Mouse (Mus musculus) liver, adult 2 months (tissue): ENCODE measurements around the gene Fjx1. TPM values are rescaled to one million over a fixed set of nuclear protein-coding genes. Genes with fewer than 3 reads are reported as not detected.
A peak's percentile ranks its signal among the peaks of the same experiment; 100 is the strongest.

ENCODE experiments used
- DNase-seq: peaks from one replicate; pipeline ENCODE4 v3.0.0-alpha.2; 2011; ENCODE audit warnings: low read depth, low spot score; ENCODE audit errors: extremely low read depth
- H3K27ac ChIP-seq: fragments of 200-500 bp; replicated peaks from 2 replicates; pipeline ENCODE4 v1.5.1; 2012; ENCODE audit warnings: low read depth, mild to moderate bottlenecking, control low read depth, inconsistent platforms, low read length; ENCODE audit not compliant: insufficient read depth
- H3K27me3 ChIP-seq: fragments of 200-500 bp; 2 replicates; pipeline ENCODE4 v1.6.1; 2012; ENCODE audit warnings: mild to moderate bottlenecking, moderate library complexity, low read length, inconsistent platforms; ENCODE audit not compliant: control insufficient read depth, insufficient read depth
- H3K36me3 ChIP-seq: fragments of 200-500 bp; 2 replicates; pipeline ENCODE4 v1.6.1; 2012; ENCODE audit warnings: low read length, inconsistent platforms; ENCODE audit not compliant: control insufficient read depth, insufficient read depth
- H3K4me1 ChIP-seq: fragments of 200-500 bp; 2 replicates; pipeline ENCODE4 v1.6.1; 2011; ENCODE audit warnings: low read length; ENCODE audit not compliant: control insufficient read depth, insufficient read depth
- H3K4me3 ChIP-seq: fragments of 200-500 bp; 2 replicates; pipeline ENCODE4 v1.5.1; 2011; ENCODE audit warnings: low read depth, mild to moderate bottlenecking, control low read depth, low read length, moderate library complexity; ENCODE audit not compliant: insufficient read depth
- H3K79me2 ChIP-seq: fragments of 200-500 bp; 2 replicates; pipeline ENCODE4 v1.6.1; 2012; ENCODE audit warnings: inconsistent platforms, mild to moderate bottlenecking, low read length, moderate library complexity; ENCODE audit not compliant: control insufficient read depth, insufficient read depth
- H3K9ac ChIP-seq: fragments of 200-500 bp; 2 replicates; pipeline ENCODE4 v1.6.1; 2012; ENCODE audit warnings: low read depth, mild to moderate bottlenecking, control low read depth, inconsistent platforms, low read length
- CTCF ChIP-seq: fragments of 200-500 bp; IDR thresholded peaks from 2 replicates; pipeline ENCODE4 v1.5.1; 2011; ENCODE audit warnings: low read depth, low read length, control low read depth
- POLR2A ChIP-seq: fragments of 200-500 bp; IDR thresholded peaks from 2 replicates; pipeline ENCODE4 v1.6.1; 2011; ENCODE audit warnings: low read length, control low read depth; ENCODE audit not compliant: insufficient read depth; ENCODE audit errors: extremely low read depth
- WGBS: fragments of 180-500 bp; shearing (Covaris S2); methylation state at CpG from one replicate; pipeline ENCODE4 v1.1.7; 2018; 5-methylcytosine and 5-hydroxymethylcytosine counted together
- polyA plus RNA-seq: library from polyadenylated mRNA; depleted of rRNA; stranded (reverse); fragments of >200 nt; gene quantifications from 2 replicates; pipeline ENCODE4 v1.2.3, GENCODE M21; 2012
- total RNA-seq: library from RNA; depleted of rRNA; stranded (reverse); fragments of >200 nt; gene quantifications from 2 replicates; pipeline ENCODE4 v1.2.3, GENCODE M21; 2014

The Fjx1 gene
- total and polyA plus RNA-seq, 2 experiments, result 0.04 TPM; not detected in 1

DNA sequence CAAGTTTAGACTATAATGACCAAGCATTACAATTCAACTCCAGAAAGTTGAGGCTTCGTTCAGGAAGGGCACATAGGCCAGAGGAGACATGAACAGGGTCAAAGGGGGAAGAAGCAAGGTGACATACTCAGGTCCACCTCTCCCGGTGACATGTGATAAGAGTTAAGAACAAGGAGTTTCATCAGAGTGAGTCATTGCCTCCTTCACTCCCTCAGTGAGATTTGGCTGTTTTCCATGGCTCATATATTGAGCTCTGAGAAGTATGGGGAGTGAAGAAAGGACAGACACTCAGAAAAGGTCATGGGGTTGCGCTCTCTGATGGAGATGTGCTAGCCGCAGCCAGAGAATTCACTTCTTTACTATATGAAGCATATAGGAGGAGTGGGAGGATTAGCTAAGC is 41.7 kb downstream of the Fjx1 start:
- no peak overlapping the region for H3K9ac ChIP-seq
- H3K36me3 ChIP-seq, result no peaks in the 10 kb centered on the region
- H3K4me1 ChIP-seq, result no peaks in the 10 kb centered on the region; the same call in 1 of the 2 replicates
- H3K4me3 ChIP-seq, result no peak overlapping the region
- 80% methylated on average over 4 of the region's 4 CpGs for WGBS
- no peak for TF ChIP-seq CTCF
- no peak for TF ChIP-seq POLR2A
- no peaks in the 10 kb centered on the region for H3K27me3 ChIP-seq
- no peak for DNase-seq
- H3K27ac ChIP-seq, result no peak overlapping the region
- H3K79me2 ChIP-seq, result no peaks in the 10 kb centered on the region

DNA sequence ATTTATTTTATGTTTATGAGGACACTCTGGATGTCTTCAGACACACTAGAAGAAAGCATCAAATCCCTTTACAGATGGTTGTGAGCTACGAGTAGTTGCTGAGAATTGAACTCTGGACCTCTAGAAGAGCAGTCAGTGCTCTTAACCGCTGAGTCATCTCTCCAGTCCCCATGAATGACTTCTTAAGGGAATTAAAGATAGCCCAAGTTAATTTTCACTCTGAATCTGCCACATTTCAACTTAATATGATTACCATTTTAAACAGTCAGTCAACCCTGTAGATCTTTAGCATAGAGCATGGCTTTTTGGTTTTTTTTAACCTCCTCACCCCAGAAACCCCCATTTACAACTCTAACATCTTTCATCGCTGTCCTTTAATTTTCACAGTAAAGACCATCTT is 42.6 kb downstream of the Fjx1 start:
- Histone ChIP-seq H3K36me3 (no peaks in the 10 kb centered on the region), H3K79me2 (no peaks in the 10 kb centered on the region), H3K4me3 (no peak overlapping the region), H3K27ac (no peak overlapping the region), H3K4me1 (no peaks in the 10 kb centered on the region; the same call in 1 of the 2 replicates), H3K27me3 (no peaks in the 10 kb centered on the region), H3K9ac (no peak overlapping the region)
- TF ChIP-seq POLR2A (no peak), CTCF (no peak)
- DNase-seq, result no peak
- 91% methylated on average over 3 of the region's 3 CpGs for WGBS

DNA sequence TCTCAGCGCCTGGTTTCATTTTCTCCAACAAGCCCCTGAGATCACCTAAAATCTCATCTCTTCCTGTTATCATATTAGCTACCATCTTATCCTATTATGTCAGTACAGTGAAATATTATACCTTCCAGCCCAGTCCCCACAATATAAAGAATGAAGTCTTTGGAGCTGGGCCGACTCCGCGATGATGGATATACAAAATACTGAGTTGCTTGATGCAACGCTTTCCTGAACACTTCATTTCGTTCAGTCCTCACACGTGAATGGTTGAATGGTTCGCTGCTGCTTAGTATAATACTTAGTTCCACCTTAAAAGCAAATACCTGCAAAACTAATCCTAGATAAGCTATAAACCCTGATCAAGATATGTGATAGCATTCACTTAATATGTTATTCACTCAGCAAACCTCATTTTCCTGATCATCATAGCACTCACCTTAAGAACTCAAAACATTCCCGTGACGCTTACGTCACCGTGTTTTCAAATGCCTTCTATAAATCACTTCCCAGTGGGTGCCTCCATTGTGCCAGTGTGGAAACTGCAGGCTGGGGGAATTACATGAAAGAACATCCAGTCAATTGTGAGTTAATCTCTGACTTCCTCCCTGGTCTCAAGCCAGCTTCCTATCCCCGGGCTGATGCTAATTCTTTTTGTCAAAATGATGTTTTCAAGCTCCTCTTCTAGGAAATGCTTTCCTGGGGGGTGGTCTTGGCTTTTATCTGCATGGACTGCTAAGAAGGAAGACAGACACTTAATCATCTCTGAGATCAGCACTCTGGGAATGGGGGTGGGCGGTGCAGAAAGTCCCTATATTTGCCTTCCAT is 44.7 kb downstream of the Fjx1 start, which contains the start of gene Trim44:
TSS of gene Trim44 (minus strand) at position 466 of the 822 bp plus-strand sequence.
- Histone ChIP-seq H3K27ac (no peak within 1 kb of the TSS), H3K4me1 (no peaks in the 10 kb centered on the region; the same call in 1 of the 2 replicates), H3K36me3 (no peaks in the 10 kb centered on the region), H3K4me3 (no peak within 1 kb of the TSS), H3K79me2 (no peaks in the 10 kb centered on the region), H3K27me3 (no peaks in the 10 kb centered on the region), H3K9ac (no peak within 1 kb of the TSS)
- 65% methylated on average over 14 of the region's 14 CpGs for WGBS
- no peak for DNase-seq
- TF ChIP-seq CTCF (no peak), POLR2A (no peak)

DNA sequence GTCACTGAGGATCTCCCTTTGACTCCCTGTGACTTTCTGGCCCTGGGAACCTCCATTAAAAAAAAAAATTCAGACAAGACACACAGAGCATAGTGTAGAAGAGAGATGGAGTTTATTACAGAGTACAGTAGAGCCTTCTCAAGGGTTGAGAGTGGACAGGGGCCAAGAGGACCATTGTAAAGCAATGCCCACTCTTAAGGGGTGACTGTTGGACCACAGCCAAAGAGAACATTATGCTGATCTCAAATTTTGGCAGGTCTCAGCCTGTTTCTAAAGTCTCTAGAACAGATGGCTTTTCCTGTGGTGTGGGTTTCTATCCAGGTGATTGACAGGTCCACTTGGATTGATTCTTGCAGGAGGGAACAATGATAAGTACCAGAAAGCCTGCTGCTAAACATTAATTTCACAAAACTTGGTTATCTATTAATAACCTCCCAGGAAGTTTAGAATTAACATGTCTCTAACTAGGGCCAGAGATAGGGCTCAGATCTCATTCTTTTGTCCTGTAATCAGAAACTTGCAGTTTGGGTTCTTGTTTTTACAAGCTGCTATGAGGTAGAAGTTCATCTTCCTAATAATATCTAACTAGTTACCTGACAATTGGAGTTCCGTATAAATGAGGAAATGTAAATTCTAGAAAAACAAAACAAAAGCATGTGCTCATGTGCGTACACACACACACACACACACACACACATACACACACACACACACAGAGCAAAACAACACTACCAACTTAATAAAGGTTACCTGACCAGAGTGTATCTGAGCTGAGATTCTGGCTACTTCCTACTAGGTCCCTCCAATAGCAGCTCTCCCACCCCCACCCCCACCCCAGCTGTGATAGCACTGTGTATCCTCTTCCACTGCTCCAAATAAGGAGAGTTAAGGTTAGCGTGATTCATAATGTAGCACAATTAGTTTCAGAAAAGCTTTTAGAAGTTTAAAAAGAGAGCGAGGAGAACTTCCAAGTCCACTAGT is 45.7 kb downstream of the Fjx1 start:
- no peaks in the 10 kb centered on the region for H3K36me3 ChIP-seq
- H3K79me2 ChIP-seq, result no peaks in the 10 kb centered on the region
- H3K4me1 ChIP-seq, result no peaks in the 10 kb centered on the region; the same call in 1 of the 2 replicates
- no peak overlapping the region for H3K9ac ChIP-seq
- no peak for TF ChIP-seq POLR2A
- WGBS, result 70% methylated on average over 4 of the region's 4 CpGs
- H3K4me3 ChIP-seq, result no peak overlapping the region
- no peaks in the 10 kb centered on the region for H3K27me3 ChIP-seq
- peak; percentile 66 for DNase-seq
- H3K27ac ChIP-seq, result no peak overlapping the region

DNA sequence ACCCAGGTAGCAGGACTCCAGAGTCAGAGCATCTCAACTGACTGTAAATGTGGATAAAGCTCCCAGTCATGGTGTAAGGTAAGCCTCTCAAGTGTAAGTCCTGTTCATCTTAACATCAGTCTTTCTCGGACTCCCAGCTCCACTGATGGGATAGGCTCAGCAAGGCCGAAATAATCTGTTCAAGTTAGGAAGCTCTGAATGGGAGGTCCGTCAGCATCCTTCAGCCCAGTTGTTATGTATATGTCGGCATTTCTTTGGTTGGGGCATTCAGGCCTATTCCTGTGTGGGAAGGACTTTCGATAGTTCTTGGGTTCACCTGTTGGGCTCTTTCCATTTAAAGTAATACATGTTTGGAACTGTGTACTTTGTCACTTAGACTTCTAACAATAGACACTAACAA is 48.3 kb downstream of the Fjx1 start:
- Histone ChIP-seq H3K9ac (no peak overlapping the region), H3K36me3 (no peaks in the 10 kb centered on the region), H3K4me3 (no peak overlapping the region), H3K4me1 (peaks cover 9% of the 10 kb centered on the region), H3K27me3 (no peaks in the 10 kb centered on the region), H3K79me2 (peaks cover 12% of the 10 kb centered on the region), H3K27ac (no peak overlapping the region)
- DNase-seq, result no peak
- no peak for TF ChIP-seq POLR2A
- no peak for TF ChIP-seq CTCF
- 93% methylated on average over 5 of the region's 5 CpGs for WGBS
